Mouse (Mus musculus): ENCODE measurements at regions not wholly inside any gene's neighbourhood (a gene's known extent, or its start where the extent isn't known, plus 50 kb on each side); places are given as distances from the start of the nearest gene placed in this dataset.

- H3K9ac ChIP-seq: no peak overlapping the region
- H3K27me3 ChIP-seq: no peaks in the 10 kb centered on the region
- H3K27ac ChIP-seq (replicated peaks): no peak overlapping the region
- 65% methylated on average over 3 of the region's 3 CpGs for WGBS (ENCODE audit: insufficient replicate concordance)
- no peaks in the 10 kb centered on the region for H3K4me1 ChIP-seq (replicated peaks)
- no peak for ATAC-seq (ENCODE audit: insufficient read depth)
- H3K36me3 ChIP-seq (replicated peaks): no peaks in the 10 kb centered on the region
- no peaks in the 10 kb centered on the region for H3K9me3 ChIP-seq (replicated peaks)
- H3K4me3 ChIP-seq (replicated peaks): no peak overlapping the region
- H3K4me2 ChIP-seq: no peak overlapping the region
Measured at GRCm38 (mm10) chr2:61347451-61347850, 230.9 kb upstream of the Tank start.

GRCm38 (mm10) chr2:61346012-61346760, 232.2 kb upstream of the Tank start:
- 56% methylated on average over 8 of the region's 8 CpGs for WGBS (ENCODE audit: insufficient replicate concordance)
- Histone ChIP-seq H3K36me3 (replicated peaks) (no peaks in the 10 kb centered on the region), H3K9me3 (replicated peaks) (no peaks in the 10 kb centered on the region), H3K27me3 (no peaks in the 10 kb centered on the region), H3K4me3 (replicated peaks) (no peak overlapping the region), H3K4me2 (no peak overlapping the region), H3K4me1 (replicated peaks) (no peaks in the 10 kb centered on the region), H3K9ac (no peak overlapping the region), H3K27ac (replicated peaks) (no peak overlapping the region)
- ATAC-seq (ENCODE audit: insufficient read depth): no peak

DNA sequence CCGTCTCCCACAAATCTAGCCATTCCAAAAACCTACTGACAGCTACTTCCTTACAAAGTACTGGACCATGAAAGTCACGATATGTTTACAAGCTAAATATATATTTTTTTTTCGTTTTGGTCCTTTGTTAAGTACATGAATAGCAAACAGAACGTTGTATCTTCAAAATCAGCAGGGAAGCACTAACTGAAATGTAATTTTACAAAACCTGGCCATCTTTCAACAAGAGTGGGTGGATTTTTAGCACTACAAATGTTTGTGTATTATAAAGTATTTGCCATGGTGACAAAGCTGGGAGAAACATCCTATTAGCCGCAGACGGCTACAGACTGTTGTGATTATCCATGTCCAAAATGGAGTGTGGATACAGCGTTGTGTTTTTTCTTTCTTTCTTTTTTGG, 233.1 kb upstream of the Tank start:
- H3K9me3 ChIP-seq (replicated peaks): no peaks in the 10 kb centered on the region
- H3K9ac ChIP-seq: no peak overlapping the region
- no peak overlapping the region for H3K27ac ChIP-seq (replicated peaks)
- 72% methylated on average over 7 of the region's 7 CpGs for WGBS (ENCODE audit: insufficient replicate concordance)
- ATAC-seq (ENCODE audit: insufficient read depth): no peak
- H3K4me1 ChIP-seq (replicated peaks): no peaks in the 10 kb centered on the region
- no peaks in the 10 kb centered on the region for H3K36me3 ChIP-seq (replicated peaks)
- H3K4me2 ChIP-seq: no peak overlapping the region
- H3K4me3 ChIP-seq (replicated peaks): no peak overlapping the region
- H3K27me3 ChIP-seq: no peaks in the 10 kb centered on the region

DNA sequence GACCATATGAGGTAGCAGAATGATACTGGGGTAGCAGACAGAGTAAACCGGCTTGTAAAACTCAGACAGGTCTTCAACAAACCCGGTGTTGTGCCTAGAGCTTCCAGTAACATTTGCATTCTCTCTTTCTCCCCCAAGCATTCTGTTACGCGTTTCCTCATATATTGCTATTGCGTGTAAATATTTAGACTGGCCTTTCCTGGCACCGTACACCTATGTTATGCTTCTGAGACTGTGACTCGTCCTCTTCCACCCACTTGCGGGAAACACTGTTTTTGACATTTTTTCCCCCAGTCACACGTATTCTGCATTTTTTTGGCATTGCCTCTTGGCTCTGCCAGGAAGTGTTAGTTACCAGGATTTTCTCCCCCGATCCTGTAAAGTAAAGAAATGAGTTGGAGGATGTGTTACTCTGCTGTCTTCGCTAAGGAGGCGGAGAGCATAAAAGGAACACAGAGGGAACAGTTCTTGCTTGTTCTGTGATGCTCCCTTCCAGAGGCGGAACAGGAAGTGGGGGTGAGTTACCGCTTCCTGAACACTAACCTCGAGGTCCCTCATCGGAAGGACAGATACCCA, 233.7 kb upstream of the Tank start:
- Histone ChIP-seq H3K4me2 (no peak overlapping the region), H3K27me3 (no peaks in the 10 kb centered on the region), H3K36me3 (replicated peaks) (no peaks in the 10 kb centered on the region), H3K9ac (no peak overlapping the region), H3K4me1 (replicated peaks) (no peaks in the 10 kb centered on the region), H3K9me3 (replicated peaks) (no peaks in the 10 kb centered on the region), H3K4me3 (replicated peaks) (no peak overlapping the region), H3K27ac (replicated peaks) (no peak overlapping the region)
- ATAC-seq (ENCODE audit: insufficient read depth): no peak
- 58% methylated on average over 16 of the region's 16 CpGs for WGBS (ENCODE audit: insufficient replicate concordance)

GRCm38 (mm10) chr2:61341254-61341653, 237.1 kb upstream of the Tank start:
- H3K27me3 ChIP-seq: no peaks in the 10 kb centered on the region
- 57% methylated on average over 5 of the region's 5 CpGs for WGBS (ENCODE audit: insufficient replicate concordance)
- H3K4me3 ChIP-seq (replicated peaks): no peak overlapping the region
- H3K9me3 ChIP-seq (replicated peaks): no peaks in the 10 kb centered on the region
- H3K9ac ChIP-seq: no peak overlapping the region
- no peak overlapping the region for H3K27ac ChIP-seq (replicated peaks)
- no peaks in the 10 kb centered on the region for H3K4me1 ChIP-seq (replicated peaks)
- H3K4me2 ChIP-seq: no peak overlapping the region
- ATAC-seq (ENCODE audit: insufficient read depth): no peak
- H3K36me3 ChIP-seq (replicated peaks): no peaks in the 10 kb centered on the region

DNA sequence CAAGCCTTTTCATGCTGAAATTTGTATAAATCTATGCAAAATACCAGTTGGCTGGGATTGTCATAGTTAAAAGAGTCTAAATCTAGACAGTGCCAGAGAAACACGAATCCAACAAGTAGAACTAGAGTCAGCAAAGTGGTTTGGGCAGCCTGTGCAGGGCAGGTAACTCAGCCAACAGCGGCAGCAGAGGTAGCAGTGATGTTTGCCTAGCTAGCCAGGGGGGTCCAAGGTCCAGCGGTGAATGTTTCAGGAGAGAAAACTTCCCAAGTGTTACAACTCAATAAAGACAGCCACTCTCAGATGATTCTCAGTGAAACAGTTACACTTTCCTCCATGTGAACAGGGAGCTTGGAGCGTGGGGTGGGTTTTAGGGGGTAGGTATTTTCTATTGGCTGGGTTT, 259.2 kb upstream of the Tank start:
- no peak for ATAC-seq (ENCODE audit: insufficient read depth)

GRCm38 (mm10) chr2:61310405-61310804, 268.0 kb upstream of the Tank start:
- no peaks in the 10 kb centered on the region for H3K4me1 ChIP-seq (replicated peaks)
- no peak overlapping the region for H3K4me3 ChIP-seq (replicated peaks)
- H3K27ac ChIP-seq (replicated peaks): no peak overlapping the region
- H3K9me3 ChIP-seq (replicated peaks): no peaks in the 10 kb centered on the region
- H3K9ac ChIP-seq: no peak overlapping the region
- H3K36me3 ChIP-seq (replicated peaks): no peaks in the 10 kb centered on the region
- no peak for ATAC-seq (ENCODE audit: insufficient read depth)
- WGBS (ENCODE audit: insufficient replicate concordance): 51% methylated on average over 4 of the region's 4 CpGs
- H3K27me3 ChIP-seq: no peaks in the 10 kb centered on the region
- no peak overlapping the region for H3K4me2 ChIP-seq

More for the DNA sequence above, 259.2 kb upstream of the Tank start:
- no peak overlapping the region for H3K4me2 ChIP-seq
- 55% methylated on average over 4 of the region's 4 CpGs for WGBS (ENCODE audit: insufficient replicate concordance)
- no peak overlapping the region for H3K9ac ChIP-seq
- no peak overlapping the region for H3K27ac ChIP-seq (replicated peaks)
- no peak overlapping the region for H3K4me3 ChIP-seq (replicated peaks)
- H3K9me3 ChIP-seq (replicated peaks): no peaks in the 10 kb centered on the region
- no peaks in the 10 kb centered on the region for H3K36me3 ChIP-seq (replicated peaks)
- no peaks in the 10 kb centered on the region for H3K27me3 ChIP-seq
- no peaks in the 10 kb centered on the region for H3K4me1 ChIP-seq (replicated peaks)

GRCm38 (mm10) chr2:61309219-61309618, 269.2 kb upstream of the Tank start:
- 56% methylated on average over 2 of the region's 2 CpGs for WGBS (ENCODE audit: insufficient replicate concordance)
- no peaks in the 10 kb centered on the region for H3K4me1 ChIP-seq (replicated peaks)
- H3K27ac ChIP-seq (replicated peaks): no peak overlapping the region
- H3K9me3 ChIP-seq (replicated peaks): no peaks in the 10 kb centered on the region
- no peaks in the 10 kb centered on the region for H3K27me3 ChIP-seq
- H3K9ac ChIP-seq: no peak overlapping the region
- ATAC-seq (ENCODE audit: insufficient read depth): no peak
- H3K4me3 ChIP-seq (replicated peaks): no peak overlapping the region
- H3K36me3 ChIP-seq (replicated peaks): no peaks in the 10 kb centered on the region
- no peak overlapping the region for H3K4me2 ChIP-seq

DNA sequence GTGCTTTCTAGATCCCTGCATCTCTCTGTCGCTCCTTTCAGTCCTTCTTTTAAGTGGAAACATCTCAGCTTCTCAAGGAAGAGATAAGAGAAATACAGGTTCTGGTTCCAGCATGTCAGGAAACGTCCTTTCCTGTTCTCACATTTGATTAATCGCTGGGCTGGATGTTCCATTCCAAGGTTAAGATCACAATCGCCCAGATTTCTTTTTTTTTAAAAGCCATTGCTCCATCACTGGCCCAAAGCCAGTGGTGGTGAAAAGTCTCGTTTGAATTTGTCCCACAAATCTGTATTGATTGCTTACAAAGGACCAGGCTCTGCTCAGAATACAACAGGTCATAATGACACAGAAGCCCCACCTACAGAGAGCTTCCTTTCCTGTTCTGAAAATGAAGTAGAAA, 281.2 kb upstream of the Tank start:
- no peak overlapping the region for H3K4me2 ChIP-seq
- H3K9me3 ChIP-seq (replicated peaks): no peaks in the 10 kb centered on the region
- no peak overlapping the region for H3K27ac ChIP-seq (replicated peaks)
- H3K4me3 ChIP-seq (replicated peaks): no peak overlapping the region
- no peaks in the 10 kb centered on the region for H3K27me3 ChIP-seq
- H3K36me3 ChIP-seq (replicated peaks): no peaks in the 10 kb centered on the region
- no peak overlapping the region for H3K9ac ChIP-seq
- ATAC-seq (ENCODE audit: insufficient read depth): no peak
- no peaks in the 10 kb centered on the region for H3K4me1 ChIP-seq (replicated peaks)
- WGBS (ENCODE audit: insufficient replicate concordance): 15% methylated on average over 5 of the region's 5 CpGs

DNA sequence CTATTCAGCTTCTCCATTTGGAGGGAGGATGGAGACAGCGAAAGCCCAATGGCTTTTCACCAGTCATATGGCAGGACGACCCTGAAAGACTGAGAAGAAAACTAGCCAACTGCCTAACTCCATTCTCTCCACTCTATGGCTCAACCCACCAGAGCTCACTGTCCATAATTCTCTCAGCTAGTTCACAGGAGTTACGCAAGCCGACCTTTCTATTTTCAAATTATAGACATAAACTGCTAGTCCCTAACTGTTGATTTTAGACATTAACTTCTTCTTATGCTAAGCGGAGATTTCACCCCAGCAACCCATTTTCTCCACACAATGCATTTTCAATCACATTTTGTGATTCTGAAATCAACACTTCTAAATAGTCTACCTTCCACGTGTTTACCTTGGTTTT, 281.8 kb upstream of the Tank start:
- H3K4me1 ChIP-seq (replicated peaks): no peaks in the 10 kb centered on the region
- 51% methylated on average over 6 of the region's 6 CpGs for WGBS (ENCODE audit: insufficient replicate concordance)
- H3K27me3 ChIP-seq: no peaks in the 10 kb centered on the region
- no peak overlapping the region for H3K4me2 ChIP-seq
- H3K9ac ChIP-seq: no peak overlapping the region
- no peak overlapping the region for H3K4me3 ChIP-seq (replicated peaks)
- no peak for ATAC-seq (ENCODE audit: insufficient read depth)
- no peak overlapping the region for H3K27ac ChIP-seq (replicated peaks)
- no peaks in the 10 kb centered on the region for H3K9me3 ChIP-seq (replicated peaks)
- no peaks in the 10 kb centered on the region for H3K36me3 ChIP-seq (replicated peaks)

DNA sequence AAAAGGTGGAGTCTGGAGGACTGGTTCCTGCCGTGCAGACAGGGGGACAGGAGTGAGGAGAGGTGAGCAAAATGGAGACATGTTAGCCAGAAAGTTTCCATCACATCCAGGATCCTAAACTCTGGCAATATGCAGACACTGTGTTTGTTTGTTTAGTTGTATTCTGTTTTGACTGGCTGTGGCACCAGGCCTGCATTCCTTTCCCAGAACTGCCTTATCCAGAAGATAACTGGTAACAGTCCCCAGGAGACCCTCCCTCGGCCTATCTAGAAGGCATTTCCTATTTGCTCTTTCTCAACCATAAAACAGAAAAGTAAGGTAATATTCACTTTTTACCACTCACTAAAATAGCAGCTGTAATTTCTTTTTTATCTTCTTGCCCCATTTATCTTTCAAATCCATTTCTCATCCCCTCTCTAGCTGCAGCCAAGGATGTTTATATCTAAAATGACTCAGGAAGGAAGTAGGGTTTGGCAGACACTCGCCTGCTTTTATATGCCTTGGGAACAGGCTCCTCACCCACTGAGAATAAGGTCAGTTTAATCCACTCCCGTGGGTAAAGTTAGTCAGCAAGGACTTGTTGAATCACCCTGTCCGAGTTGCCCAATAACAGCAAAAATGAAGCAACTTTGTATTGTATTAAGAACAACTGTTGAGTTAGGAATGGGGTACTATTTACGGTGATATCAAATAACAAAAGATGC, 283.0 kb upstream of the Tank start:
- Histone ChIP-seq H3K36me3 (replicated peaks) (no peaks in the 10 kb centered on the region), H3K27ac (replicated peaks) (no peak overlapping the region), H3K4me1 (replicated peaks) (no peaks in the 10 kb centered on the region), H3K4me2 (no peak overlapping the region), H3K27me3 (no peaks in the 10 kb centered on the region), H3K9ac (no peak overlapping the region), H3K9me3 (replicated peaks) (no peaks in the 10 kb centered on the region), H3K4me3 (replicated peaks) (no peak overlapping the region)
- WGBS (ENCODE audit: insufficient replicate concordance): 24% methylated on average over 6 of the region's 6 CpGs
- ATAC-seq (ENCODE audit: insufficient read depth): no peak
